Mouse (Mus musculus) embryonic stem cell, embryonic (primary cell): Measurements from ENCODE around the gene Pdxdc1.

ENCODE experiments used
- CTCF ChIA-PET, 4 experiments: fragments of 300-600 bp in 2 of 4; fragments of 350-600 bp in 2 of 4; sonication (Branson Sonifier 250); formaldehyde crosslinking; loops; one replicate each; lab custom pipeline; 2022; ENCODE audit warnings: inconsistent platforms in 2 of 4; lab: Charles Lee
- POLR2A ChIA-PET, 4 experiments: fragments of 300-600 bp in 2 of 4; fragments of 350-600 bp in 2 of 4; sonication (Branson Sonifier 250); formaldehyde crosslinking; loops; one replicate each; lab custom pipeline; 2022; ENCODE audit warnings: antibody characterized with exemption in 4 of 4, inconsistent platforms in 1 of 4; lab: Charles Lee

The Pdxdc1 gene

GRCm38 (mm10) chr16:13902397-13902831, 517 bp downstream of the Pdxdc1 start:
- ChIA-PET POLR2A (interaction anchor here in 3 of 4 experiments (0.5 to 4.8 kb wide), 44 partner anchors 7 to 790 kb away, joined by 3 to 28 read pairs (median 4); partner anchors contain the start of genes 2900011O08Rik (in 2 of the 3), Ifitm7 (in 2 of the 3), 3110001I22Rik (in 1 of the 3) and Bfar (in 1 of the 3)), CTCF (interaction anchor here (0.5 to 1.4 kb wide), 7 partner anchors 13 to 500 kb away, joined by 3 to 5 read pairs (median 3); no protein-coding TSS in a partner anchor)

- POLR2A ChIA-PET: interaction anchor here in 2 of 4 experiments (0.6 to 1.2 kb wide), 3 partner anchors 9 to 105 kb away, joined by 3 read pairs; no protein-coding TSS in a partner anchor
- CTCF ChIA-PET: no interaction called here
Measured at GRCm38 (mm10) chr16:13898981-13899380, 4.0 kb downstream of the Pdxdc1 start.

GRCm38 (mm10) chr16:13896357-13896756, 6.6 kb downstream of the Pdxdc1 start:
- POLR2A ChIA-PET: interaction anchor here in 2 of 4 experiments (0.6 to 1.4 kb wide), 5 partner anchors 12 to 265 kb away, joined by 3 read pairs; no protein-coding TSS in a partner anchor

GRCm38 (mm10) chr16:13895740-13896139, 7.2 kb downstream of the Pdxdc1 start:
- ChIA-PET POLR2A (interaction anchor here in 1 of 4 experiments (0.6 to 1.4 kb wide), 3 partner anchors 11 to 265 kb away, joined by 3 read pairs; no protein-coding TSS in a partner anchor), CTCF (no interaction called here)

More at GRCm38 (mm10) chr16:13896357-13896756, 6.6 kb downstream of the Pdxdc1 start:
- CTCF ChIA-PET: no interaction called here

- ChIA-PET POLR2A (interaction anchor here in 1 of 4 experiments (4.8 kb wide), 1 partner anchor 8 kb away, joined by 25 read pairs; the partner anchor contains the start of genes Mpv17l and Pdxdc1), CTCF (no interaction called here)
Measured at GRCm38 (mm10) chr16:13894097-13894496, 8.8 kb downstream of the Pdxdc1 start.

- CTCF ChIA-PET: no interaction called here
- POLR2A ChIA-PET: interaction anchor here in 3 of 4 experiments (0.6 to 4.8 kb wide), 5 partner anchors 10 to 216 kb away, joined by 3 to 25 read pairs (median 5); partner anchors contain the start of genes Mpv17l (in 2 of the 3) and Pdxdc1 (in 2 of the 3)
Measured at GRCm38 (mm10) chr16:13892850-13893249, 10.1 kb downstream of the Pdxdc1 start.

- POLR2A ChIA-PET: interaction anchor here in 2 of 4 experiments (0.8 to 4.8 kb wide), 3 partner anchors 8 to 12 kb away, joined by 3 to 25 read pairs (median 13); partner anchors contain the start of genes Mpv17l (in 2 of the 2) and Pdxdc1 (in 2 of the 2)
Measured at GRCm38 (mm10) chr16:13890449-13890848, 12.5 kb downstream of the Pdxdc1 start.

GRCm38 (mm10) chr16:13883094-13883774, 19.7 kb downstream of the Pdxdc1 start:
- ChIA-PET CTCF (interaction anchor here in 1 of 4 experiments (0.7 kb wide), 1 partner anchor 20 kb away, joined by 3 read pairs; the partner anchor contains the start of genes Mpv17l and Pdxdc1), POLR2A (interaction anchor here in 3 of 4 experiments (0.5 to 1.5 kb wide), 5 partner anchors 9 to 132 kb away, joined by 3 to 5 read pairs (median 4); partner anchors contain the start of genes Mpv17l (in 1 of the 3) and Pdxdc1 (in 1 of the 3))

More at GRCm38 (mm10) chr16:13890449-13890848, 12.5 kb downstream of the Pdxdc1 start:
- CTCF ChIA-PET: no interaction called here

GRCm38 (mm10) chr16:13875483-13875882, 27.4 kb downstream of the Pdxdc1 start:
- ChIA-PET CTCF (no interaction called here), POLR2A (interaction anchor here in 1 of 4 experiments (1.1 kb wide), 1 partner anchor 28 kb away, joined by 4 read pairs; no protein-coding TSS in a partner anchor)

GRCm38 (mm10) chr16:13867910-13868514, 34.9 kb downstream of the Pdxdc1 start:
- ChIA-PET CTCF (interaction anchor here in 1 of 4 experiments (0.6 kb wide), 1 partner anchor 584 kb away, joined by 10 read pairs; no protein-coding TSS in a partner anchor), POLR2A (interaction anchor here in 1 of 4 experiments (0.6 kb wide), 1 partner anchor 97 kb away, joined by 3 read pairs; no protein-coding TSS in a partner anchor)

GRCm38 (mm10) chr16:13867406-13867805, 35.5 kb downstream of the Pdxdc1 start:
- ChIA-PET CTCF (interaction anchor here in 1 of 4 experiments (0.6 kb wide), 1 partner anchor 585 kb away, joined by 10 read pairs; no protein-coding TSS in a partner anchor), POLR2A (interaction anchor here in 1 of 4 experiments (0.6 kb wide), 1 partner anchor 98 kb away, joined by 3 read pairs; no protein-coding TSS in a partner anchor)

- CTCF ChIA-PET: no interaction called here
Measured at GRCm38 (mm10) chr16:13866616-13867015, 36.3 kb downstream of the Pdxdc1 start.

GRCm38 (mm10) chr16:13866076-13866475, 36.9 kb downstream of the Pdxdc1 start:
- CTCF ChIA-PET: no interaction called here
- POLR2A ChIA-PET: interaction anchor here in 1 of 4 experiments (0.7 kb wide), 1 partner anchor 230 kb away, joined by 6 read pairs; no protein-coding TSS in a partner anchor

More at GRCm38 (mm10) chr16:13866616-13867015, 36.3 kb downstream of the Pdxdc1 start:
- POLR2A ChIA-PET: interaction anchor here in 1 of 4 experiments (0.7 kb wide), 1 partner anchor 230 kb away, joined by 6 read pairs; no protein-coding TSS in a partner anchor

GRCm38 (mm10) chr16:13853886-13854285, 49.0 kb downstream of the Pdxdc1 start:
- ChIA-PET CTCF (interaction anchor here in 1 of 4 experiments (0.6 kb wide), 2 partner anchors 317 to 322 kb away, joined by 3 to 5 read pairs; no protein-coding TSS in a partner anchor), POLR2A (no interaction called here)

GRCm38 (mm10) chr16:13851446-13851845, 51.5 kb downstream of the Pdxdc1 start:
- POLR2A ChIA-PET: interaction anchor here in 1 of 4 experiments (1.1 to 1.5 kb wide), 2 partner anchors 11 to 16 kb away, joined by 3 read pairs; no protein-coding TSS in a partner anchor
- CTCF ChIA-PET: no interaction called here

GRCm38 (mm10) chr16:13848310-13848709, 54.6 kb downstream of the Pdxdc1 start:
- POLR2A ChIA-PET: interaction anchor here in 2 of 4 experiments (0.6 to 1.4 kb wide), 3 partner anchors 14 to 314 kb away, joined by 3 to 4 read pairs (median 3); no protein-coding TSS in a partner anchor
- CTCF ChIA-PET: interaction anchor here in 1 of 4 experiments (0.7 kb wide), 1 partner anchor 135 kb away, joined by 4 read pairs; no protein-coding TSS in a partner anchor

- CTCF ChIA-PET: no interaction called here
- POLR2A ChIA-PET: no interaction called here
Measured at GRCm38 (mm10) chr16:13846675-13847074, 56.3 kb downstream of the Pdxdc1 start.

GRCm38 (mm10) chr16:13845031-13845430, 57.9 kb downstream of the Pdxdc1 start:
- POLR2A ChIA-PET: interaction anchor here in 1 of 4 experiments (1.5 kb wide), 1 partner anchor 13 kb away, joined by 5 read pairs; no protein-coding TSS in a partner anchor
- CTCF ChIA-PET: no interaction called here
